Mouse (Mus musculus) gonadal fat pad, adult 2 months (tissue): Measurements from ENCODE around the gene Mars2. TPM values are rescaled to one million over a fixed set of nuclear protein-coding genes. Genes with fewer than 3 reads are reported as not detected.

Experiments used
- DNase-seq: peaks from one replicate; pipeline ENCODE4 v3.0.0-alpha.2; 2012; ENCODE audit warnings: low read depth
- polyA plus RNA-seq: library from polyadenylated mRNA; depleted of rRNA; stranded (reverse); fragments of >200 nt; gene quantifications from 2 replicates; pipeline ENCODE4 v1.2.3, GENCODE M21; 2012; rRNA removed

Mars2 gene
- polyA plus RNA-seq, 1 experiment, result 1.5 TPM

- DNase-seq, result no peak
Measured at GRCm38 (mm10) chr1:55223026-55223425, 14.0 kb upstream of the Mars2 start.

- DNase-seq, result no peak
Measured at GRCm38 (mm10) chr1:55224111-55224510, 12.9 kb upstream of the Mars2 start.

GRCm38 (mm10) chr1:55225398-55225797, 11.6 kb upstream of the Mars2 start:
- DNase-seq, result no peak

- DNase-seq, result no peak
Measured at GRCm38 (mm10) chr1:55226011-55226857, 10.7 kb upstream of the Mars2 start, which contains the start of gene Rftn2. Rftn2 (minus strand) TSS chr1:55226782.

GRCm38 (mm10) chr1:55227376-55227775, 9.6 kb upstream of the Mars2 start:
- DNase-seq, result no peak

- no peak for DNase-seq
Measured at GRCm38 (mm10) chr1:55228256-55228884, 8.6 kb upstream of the Mars2 start.

- DNase-seq, result no peak
Measured at GRCm38 (mm10) chr1:55234910-55235520, 2.0 kb upstream of the Mars2 start.

GRCm38 (mm10) chr1:55236487-55236886, 490 bp upstream of the Mars2 start:
- DNase-seq, result no peak

GRCm38 (mm10) chr1:55237643-55238161, 725 bp downstream of the Mars2 start:
- no peak for DNase-seq

- no peak for DNase-seq
Measured at GRCm38 (mm10) chr1:55238496-55238895, 1.5 kb downstream of the Mars2 start.

- no peak for DNase-seq
Measured at GRCm38 (mm10) chr1:55239237-55239636, 2.3 kb downstream of the Mars2 start.

GRCm38 (mm10) chr1:55246374-55246773, 9.4 kb downstream of the Mars2 start:
- no peak for DNase-seq

GRCm38 (mm10) chr1:55264385-55264784, 27.4 kb downstream of the Mars2 start:
- no peak for DNase-seq

- DNase-seq, result no peak
Measured at GRCm38 (mm10) chr1:55265447-55265846, 28.5 kb downstream of the Mars2 start.

- DNase-seq, result no peak
Measured at GRCm38 (mm10) chr1:55279081-55279480, 42.1 kb downstream of the Mars2 start.

Other genes with a start within 250 kb of the Mars2 start
- 51.0 and 53.3 TPM in 2 replicates for gene Sf3b1, start 209.7 kb upstream of the Mars2 start, polyA plus RNA-seq
- gene Coq10b, start 184.4 kb upstream of the Mars2 start, polyA plus RNA-seq, result 12.2 and 13.7 TPM in 2 replicates
- 23.7 and 29.1 TPM in 2 replicates for gene Hspe1, start 149.0 kb upstream of the Mars2 start, polyA plus RNA-seq
- gene Hspd1, start 148.9 kb upstream of the Mars2 start, polyA plus RNA-seq, result 35.0 and 39.5 TPM in 2 replicates
- 11.7 and 12.5 TPM in 2 replicates for gene Mob4, start 105.9 kb upstream of the Mars2 start, polyA plus RNA-seq
- gene Rftn2, start 10.4 kb upstream of the Mars2 start, polyA plus RNA-seq, result 1.6 and 2.2 TPM in 2 replicates
- gene Boll, start 126.3 kb downstream of the Mars2 start, polyA plus RNA-seq, result 0.46 and 0.56 TPM in 2 replicates
- gene Plcl1, start 168.7 kb downstream of the Mars2 start, polyA plus RNA-seq, result 3.3 and 4.6 TPM in 2 replicates